Mouse (Mus musculus) stomach, postnatal 0 days (tissue): ENCODE data around the gene Lpar2. TPM values are rescaled to one million over a fixed set of nuclear protein-coding genes. Genes with fewer than 3 reads are reported as not detected.

Experiments
- ATAC-seq: fragments of 200-750 bp; cut with Nextera tagmentation; 2 replicates; pipeline ENCODE4 v1.8.0; 2017; ENCODE audit not compliant: low FRiP score, low TSS enrichment
- DNase-seq: peaks from one replicate; pipeline ENCODE4 v3.0.0-alpha.2; 2016; ENCODE audit warnings: low spot score
- H3K27ac ChIP-seq: fragments of 300-500 bp; sonication (generic); replicated peaks from 2 replicates; pipeline ENCODE4 v1.5.1; 2014; ENCODE audit warnings: mild to moderate bottlenecking, control low read depth
- H3K27me3 ChIP-seq: fragments of 300-500 bp; sonication (generic); 2 replicates; pipeline ENCODE4 v1.6.1; 2014; ENCODE audit warnings: low read length; ENCODE audit not compliant: control insufficient read depth, insufficient read depth
- H3K36me3 ChIP-seq: fragments of 300-500 bp; sonication (generic); 2 replicates; pipeline ENCODE4 v1.6.1; 2014; ENCODE audit warnings: low read length, mixed read lengths; ENCODE audit not compliant: control insufficient read depth, insufficient read depth
- H3K4me1 ChIP-seq: fragments of 300-500 bp; sonication (generic); replicated peaks from 2 replicates; pipeline ENCODE4 v1.6.1; 2014; ENCODE audit warnings: antibody characterized with exemption; ENCODE audit not compliant: control insufficient read depth, insufficient read depth
- H3K4me2 ChIP-seq: fragments of 300-500 bp; sonication (generic); replicated peaks from 2 replicates; pipeline ENCODE4 v1.6.1; 2014; ENCODE audit warnings: low read depth, mild to moderate bottlenecking, control low read depth, moderate library complexity
- H3K4me3 ChIP-seq: fragments of 300-500 bp; sonication (generic); 2 replicates; pipeline ENCODE4 v1.5.1; 2014; ENCODE audit warnings: low read depth, low read length, control low read depth
- H3K9ac ChIP-seq: fragments of 300-500 bp; sonication (generic); 2 replicates; pipeline ENCODE4 v1.6.1; 2014; ENCODE audit warnings: mild to moderate bottlenecking, low read length, control low read depth, mixed read lengths
- H3K9me3 ChIP-seq: fragments of 300-500 bp; sonication (generic); 2 replicates; pipeline ENCODE4 v1.6.1; 2016; ENCODE audit warnings: low read length; ENCODE audit not compliant: control insufficient read depth
- CTCF ChIP-seq: IDR thresholded peaks from 2 replicates; pipeline ENCODE4 v1.5.1; 2016; ENCODE audit warnings: antibody characterized with exemption, low read depth, mild to moderate bottlenecking, moderate library complexity
- EP300 ChIP-seq: optimal IDR thresholded peaks from 2 replicates; pipeline ENCODE3; 2016; ENCODE audit warnings: antibody characterized with exemption
- WGBS: fragments of 180-500 bp; shearing (Covaris S2); extraction: QIAGEN DNeasy Blood & Tissue Kit; methylation state at CpG from one replicate; pipeline ENCODE4 v1.1.7; 2014; 5-methylcytosine and 5-hydroxymethylcytosine counted together
- polyA plus RNA-seq: library from polyadenylated mRNA; unstranded; fragments of >200 nt; fragmentation: Nextera tagmentation; extraction: Ambion mirVana; gene quantifications from 2 replicates; pipeline ENCODE4 v1.2.1, GENCODE M21; 2015

The Lpar2 gene
- polyA plus RNA-seq: 0.24 and 0.28 TPM in 2 replicates

GRCm38 (mm10) chr8:69822386-69823191 lies at the start of gene Lpar2:
Gene Lpar2, plus strand, starts transcription at chr8:69822429.
- H3K4me2 ChIP-seq: peak within 1 kb of the TSS; percentile 87
- TF ChIP-seq EP300 (no peak), CTCF (peak; percentile 20; the same call in 1 of the 2 replicates)

GRCm38 (mm10) chr8:69774503-69775148 lies 47.6 kb upstream of the Lpar2 start, which contains the start of gene Gm20422:
Gene Gm20422, minus strand, starts transcription at chr8:69774886.
- H3K36me3 ChIP-seq: peaks cover 3% of the 10 kb centered on the region; the same call in 1 of the 2 replicates
- H3K27ac ChIP-seq: peak within 1 kb of the TSS; percentile 100
- no peaks in the 10 kb centered on the region; the same call in 1 of the 2 replicates for H3K4me1 ChIP-seq
- no peaks in the 10 kb centered on the region for H3K27me3 ChIP-seq
- under 1% methylated on average over 37 of the region's 41 CpGs for WGBS
- peak; percentile 100 for ATAC-seq
- DNase-seq: peak; percentile 92
- H3K9ac ChIP-seq: peak within 1 kb of the TSS; percentile 96
- H3K9me3 ChIP-seq: no peaks in the 10 kb centered on the region
- peak within 1 kb of the TSS; percentile 50 for H3K4me2 ChIP-seq
- TF ChIP-seq CTCF: 0 out of 2 replicates have a peak, but pooled peaks have one; percentile 17
- no peak for TF ChIP-seq EP300
- peak within 1 kb of the TSS; percentile 82 for H3K4me3 ChIP-seq

More at GRCm38 (mm10) chr8:69822386-69823191, at the start of gene Lpar2:
- H3K4me1 ChIP-seq: no peaks in the 10 kb centered on the region
- peak within 1 kb of the TSS; percentile 40; the same call in 1 of the 2 replicates for H3K27ac ChIP-seq
- no peaks in the 10 kb centered on the region for H3K27me3 ChIP-seq
- peak within 1 kb of the TSS; percentile 53 for H3K4me3 ChIP-seq
- H3K36me3 ChIP-seq: no peaks in the 10 kb centered on the region
- peak; percentile 85 for DNase-seq
- no peaks in the 10 kb centered on the region for H3K9me3 ChIP-seq
- ATAC-seq: peak; percentile 65
- WGBS: 2% methylated on average over 32 of the region's 35 CpGs
- H3K9ac ChIP-seq: peak within 1 kb of the TSS; percentile 70

- TF ChIP-seq CTCF: no peak
- no peak for TF ChIP-seq EP300
- ATAC-seq (no peak), DNase-seq (no peak)
- Histone ChIP-seq H3K4me3 (peak overlapping the region; percentile 82; the same call in 1 of the 2 replicates), H3K4me1 (no peaks in the 10 kb centered on the region; the same call in 1 of the 2 replicates), H3K27ac (no peak overlapping the region), H3K9ac (no peak overlapping the region), H3K27me3 (no peaks in the 10 kb centered on the region), H3K9me3 (no peaks in the 10 kb centered on the region), H3K4me2 (0 out of 2 replicates have a peak overlapping the region, but pooled peaks have one; percentile 12), H3K36me3 (peaks cover under 1% of the 10 kb centered on the region; the same call in 1 of the 2 replicates)
- 45% methylated on average over 2 of the region's 2 CpGs for WGBS
Observed at GRCm38 (mm10) chr8:69775149-69775534, 47.1 kb upstream of the Lpar2 start.

- no peak for TF ChIP-seq CTCF
- no peak for TF ChIP-seq EP300
- H3K9ac ChIP-seq: no peak overlapping the region
- H3K9me3 ChIP-seq: no peaks in the 10 kb centered on the region
- DNase-seq (peak; percentile 11), ATAC-seq (no peak)
- H3K4me3 ChIP-seq: no peak overlapping the region
- no peaks in the 10 kb centered on the region for H3K36me3 ChIP-seq
- WGBS: 61% methylated on average over 9 of the region's 12 CpGs
- no peak overlapping the region for H3K4me2 ChIP-seq
- H3K27ac ChIP-seq: no peak overlapping the region
- no peaks in the 10 kb centered on the region; the same call in 1 of the 2 replicates for H3K4me1 ChIP-seq
- no peaks in the 10 kb centered on the region for H3K27me3 ChIP-seq
Observed at GRCm38 (mm10) chr8:69777111-69777510, 45.1 kb upstream of the Lpar2 start.

- Histone ChIP-seq H3K9ac (no peak overlapping the region), H3K27me3 (no peaks in the 10 kb centered on the region), H3K4me1 (no peaks in the 10 kb centered on the region), H3K36me3 (peaks cover 4% of the 10 kb centered on the region; the same call in 1 of the 2 replicates), H3K4me3 (no peak overlapping the region), H3K27ac (no peak overlapping the region), H3K9me3 (no peaks in the 10 kb centered on the region), H3K4me2 (no peak overlapping the region)
- 81% methylated on average over 5 of the region's 5 CpGs for WGBS
- TF ChIP-seq CTCF (no peak), EP300 (no peak)
- no peak for ATAC-seq
- no peak for DNase-seq
Observed at GRCm38 (mm10) chr8:69789105-69789504, 33.1 kb upstream of the Lpar2 start.
